Mouse (Mus musculus): ENCODE measurements around the gene Zbtb49.

Zbtb49 gene

DNA sequence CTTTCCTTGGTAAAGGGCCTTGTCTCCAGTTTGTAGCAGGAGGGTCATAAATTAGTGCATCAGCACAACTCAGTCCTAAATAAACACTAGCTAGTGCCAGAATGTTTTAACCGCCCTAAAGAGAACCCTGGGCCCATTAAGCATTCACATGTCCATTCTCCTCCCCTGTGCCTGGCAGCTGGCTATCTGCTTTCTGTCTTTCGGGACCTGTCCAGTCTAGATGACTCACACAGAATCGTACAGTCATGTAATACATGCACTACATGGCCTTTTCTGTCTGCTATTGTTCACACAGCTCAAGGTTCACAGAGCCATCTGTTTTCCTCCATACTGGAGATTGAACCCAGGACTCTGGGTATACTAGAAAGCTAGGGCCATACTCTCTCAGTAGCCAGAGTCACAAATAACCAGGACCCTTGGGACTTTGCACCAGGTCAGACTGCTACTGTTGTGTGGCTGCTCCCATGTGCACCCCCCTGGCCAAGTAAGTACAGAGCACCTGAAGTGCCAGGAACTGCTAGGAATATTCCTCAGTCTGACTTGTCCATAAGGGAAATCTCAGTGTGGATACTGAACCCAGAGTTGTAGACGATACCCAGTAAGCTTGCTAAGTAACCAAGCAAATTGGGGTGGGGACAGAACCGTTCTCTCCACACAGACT lies 23.3 kb downstream of the Zbtb49 start:
- intact Hi-C loops (cut with DNase I), result loop anchor here (2.0 to 5.0 kb wide), 2 partner anchors 100 to 380 kb away; no protein-coding TSS in a partner anchor

DNA sequence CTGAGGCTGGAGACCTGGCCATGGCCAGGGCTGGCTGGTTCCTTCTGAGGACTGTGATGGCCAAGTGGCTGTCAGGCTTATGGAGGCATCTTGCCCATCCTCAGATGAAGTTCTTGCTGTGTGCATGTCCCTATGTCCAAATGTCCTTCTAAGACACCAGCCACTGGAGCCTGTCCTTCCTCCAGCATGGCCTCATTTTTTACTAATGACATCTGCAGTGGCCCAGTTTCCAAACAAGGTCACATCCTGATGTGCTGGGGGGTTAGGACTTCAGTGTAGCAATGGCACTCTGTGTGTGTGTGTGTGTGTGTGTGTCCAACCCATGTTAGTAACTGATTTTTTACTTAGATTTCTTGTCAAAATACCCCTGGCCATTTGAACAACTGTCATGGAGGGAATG lies 24.3 kb downstream of the Zbtb49 start:
- intact Hi-C loops (cut with DNase I), result loop anchor here (2.0 to 5.0 kb wide), 2 partner anchors 99 to 379 kb away; no protein-coding TSS in a partner anchor

GRCm38 (mm10) chr5:38194946-38195345 lies 25.3 kb downstream of the Zbtb49 start:
- intact Hi-C loops (cut with DNase I), result loop anchor here (5.0 kb wide), 1 partner anchor 378 kb away; no protein-coding TSS in a partner anchor

GRCm38 (mm10) chr5:38190907-38191306 lies 29.4 kb downstream of the Zbtb49 start:
- intact Hi-C loops (cut with DNase I), result no loop called here

DNA sequence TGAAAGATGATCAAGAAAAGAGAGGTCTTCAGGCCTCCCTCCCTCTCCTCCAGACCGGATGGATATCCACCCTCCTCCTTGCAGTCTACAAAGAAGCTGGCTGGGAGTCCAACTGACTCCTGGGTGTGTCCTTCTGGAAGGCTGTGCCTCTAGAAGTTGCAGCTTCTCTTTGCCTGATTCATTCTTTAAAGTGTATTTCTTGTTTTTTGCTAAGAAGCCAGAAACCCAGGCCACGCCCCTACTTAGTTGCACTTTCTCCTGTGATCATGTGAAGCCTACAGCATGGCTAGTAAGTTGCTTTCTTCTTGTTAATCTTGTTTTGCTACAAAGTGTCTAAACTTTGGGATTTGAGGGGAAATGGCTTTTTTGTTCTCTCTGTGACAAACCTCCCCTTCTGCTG lies 33.3 kb downstream of the Zbtb49 start:
- intact Hi-C loops (cut with DNase I), result no loop called here

DNA sequence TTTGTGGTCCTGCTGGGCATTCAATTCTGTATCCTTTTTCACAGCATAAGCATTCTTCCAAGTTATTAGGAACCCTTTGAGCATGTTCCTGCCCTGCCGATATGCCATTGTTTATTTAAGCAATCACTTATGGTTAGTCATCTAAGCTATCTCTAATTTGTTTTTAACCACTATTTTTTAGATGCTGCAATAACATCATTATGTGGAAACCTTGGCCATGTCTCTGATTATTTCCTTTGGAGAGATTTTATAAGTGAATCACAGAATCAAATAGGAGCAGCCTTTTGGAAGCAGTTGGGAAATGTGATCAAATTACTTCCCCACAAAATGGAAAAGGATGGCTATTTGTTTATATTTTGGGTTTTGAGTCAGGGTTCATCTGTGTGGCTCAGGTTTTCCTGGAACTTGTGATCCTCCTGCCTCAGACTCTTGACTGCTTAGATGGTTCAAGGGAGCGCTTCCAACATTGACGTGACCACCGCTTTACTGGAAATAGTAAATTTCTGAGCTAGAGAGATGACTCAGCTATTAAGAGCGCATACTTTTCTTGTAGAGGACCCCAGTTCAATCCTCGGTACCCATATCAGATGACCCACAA lies 35.5 kb downstream of the Zbtb49 start:
- intact Hi-C loops (cut with DNase I), result no loop called here

DNA sequence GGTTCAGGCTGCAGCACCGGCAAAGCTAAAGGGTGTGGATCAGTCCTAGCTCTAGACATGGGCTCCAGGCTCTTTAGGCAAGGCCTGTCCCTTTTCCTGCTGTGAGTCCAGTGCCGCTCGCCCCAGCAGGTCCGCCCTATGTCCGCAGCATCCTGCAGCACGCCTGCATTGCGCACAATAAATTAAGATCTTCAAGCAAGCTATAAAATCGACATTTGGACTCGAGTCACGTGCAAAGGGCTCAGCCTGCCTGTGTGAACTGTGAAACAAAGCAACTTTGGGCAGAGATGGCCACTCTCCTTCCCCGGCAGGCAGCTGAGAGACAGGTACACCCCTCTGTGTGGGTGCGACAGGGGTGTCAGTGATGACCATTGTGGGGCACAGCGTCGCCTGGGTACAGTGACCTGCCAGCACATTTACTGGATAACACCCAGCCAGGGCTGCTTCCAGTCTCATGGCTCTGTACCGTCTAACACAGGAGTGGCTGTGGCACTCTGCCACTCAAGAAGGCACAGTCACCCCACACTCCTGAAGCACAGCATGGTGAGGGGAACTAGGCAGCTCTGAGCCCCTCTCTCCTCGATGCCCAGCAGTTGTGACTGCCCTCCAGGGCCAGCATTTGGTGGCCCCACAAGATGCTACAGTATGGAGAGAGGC lies 45.9 kb downstream of the Zbtb49 start:
- intact Hi-C loops (cut with DNase I), result no loop called here

DNA sequence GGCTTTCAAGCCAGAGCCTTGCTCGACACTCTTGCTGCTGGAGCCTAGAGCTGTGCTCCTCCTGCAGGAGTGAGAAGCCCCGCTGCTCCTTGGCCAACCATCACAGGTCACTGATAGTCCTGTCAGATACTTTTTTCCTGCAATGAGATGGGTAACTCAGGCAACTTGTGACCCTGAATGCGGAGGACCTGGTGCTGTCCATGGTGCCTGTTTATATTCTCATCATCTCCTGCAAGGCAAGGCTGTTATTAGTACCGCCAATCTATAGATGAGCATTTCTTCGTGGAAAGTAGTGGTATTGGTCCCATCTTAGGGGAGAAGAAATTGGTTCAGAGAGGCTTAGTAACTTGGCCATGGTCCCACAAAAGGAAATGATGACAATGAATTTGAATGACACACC lies 46.5 kb downstream of the Zbtb49 start:
- intact Hi-C loops (cut with DNase I), result no loop called here

DNA sequence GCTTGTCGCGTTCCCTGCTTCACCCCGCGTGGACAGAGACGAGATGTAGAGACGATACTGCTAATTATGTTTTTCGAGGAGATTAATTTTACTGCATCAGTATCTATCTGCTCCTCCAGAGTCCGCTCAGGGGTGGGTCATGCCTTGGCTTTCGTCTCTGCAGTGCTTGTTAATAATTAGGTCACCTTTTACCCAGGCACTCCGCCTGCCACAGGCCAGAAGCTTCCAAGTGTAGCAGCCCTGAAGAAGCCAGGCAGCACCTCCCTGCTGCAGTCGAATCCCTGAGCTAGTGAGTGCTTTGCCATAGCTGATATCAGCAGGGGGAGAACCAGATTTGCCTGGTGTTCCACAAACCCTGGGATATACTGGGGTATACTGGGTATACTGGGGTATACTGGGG lies 51.8 kb downstream of the Zbtb49 start:
- intact Hi-C loops (cut with DNase I), result no loop called here

DNA sequence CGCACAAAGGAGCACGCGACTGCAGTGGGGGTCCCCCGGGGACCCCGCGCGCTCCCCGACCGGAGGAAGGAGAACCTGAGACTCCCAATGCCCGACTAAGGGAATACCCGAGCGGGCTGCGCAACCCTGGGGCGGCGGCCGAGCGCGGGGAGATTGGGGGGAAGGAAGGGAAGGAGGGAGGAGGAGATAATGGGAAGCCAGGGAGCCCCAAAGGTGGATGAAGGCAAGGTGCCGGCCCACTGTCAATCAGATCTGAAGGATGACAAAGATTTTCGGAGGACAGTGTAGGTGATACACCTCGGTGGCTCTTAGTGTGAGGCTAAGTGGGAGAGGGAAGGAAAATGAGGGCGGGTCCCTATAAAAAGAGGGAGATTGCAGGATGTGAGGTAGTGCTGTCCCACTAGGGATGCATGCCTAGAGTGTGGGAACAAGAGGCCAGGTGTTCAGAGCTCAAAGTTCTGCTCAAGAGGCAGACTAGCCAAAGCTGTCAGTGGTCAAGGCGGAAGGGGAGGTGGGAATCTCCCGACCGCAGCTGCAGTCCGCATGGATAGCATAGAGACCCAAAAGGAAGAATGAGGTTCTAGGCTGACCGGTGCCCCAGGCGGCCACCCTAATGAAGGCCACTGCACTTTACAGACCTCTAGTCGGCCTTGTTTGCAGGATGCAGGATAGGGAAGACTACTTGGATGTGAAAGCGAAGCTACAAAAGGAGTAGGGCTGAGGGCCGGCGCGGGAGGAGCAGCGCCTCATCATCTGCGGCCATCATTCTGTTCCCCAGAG lies 60.4 kb downstream of the Zbtb49 start, which contains the start of gene Nsg1:
Gene Nsg1, minus strand, starts transcription at position 274 of the 780 bp plus-strand sequence.
- intact Hi-C loops (cut with DNase I), result no loop called here

DNA sequence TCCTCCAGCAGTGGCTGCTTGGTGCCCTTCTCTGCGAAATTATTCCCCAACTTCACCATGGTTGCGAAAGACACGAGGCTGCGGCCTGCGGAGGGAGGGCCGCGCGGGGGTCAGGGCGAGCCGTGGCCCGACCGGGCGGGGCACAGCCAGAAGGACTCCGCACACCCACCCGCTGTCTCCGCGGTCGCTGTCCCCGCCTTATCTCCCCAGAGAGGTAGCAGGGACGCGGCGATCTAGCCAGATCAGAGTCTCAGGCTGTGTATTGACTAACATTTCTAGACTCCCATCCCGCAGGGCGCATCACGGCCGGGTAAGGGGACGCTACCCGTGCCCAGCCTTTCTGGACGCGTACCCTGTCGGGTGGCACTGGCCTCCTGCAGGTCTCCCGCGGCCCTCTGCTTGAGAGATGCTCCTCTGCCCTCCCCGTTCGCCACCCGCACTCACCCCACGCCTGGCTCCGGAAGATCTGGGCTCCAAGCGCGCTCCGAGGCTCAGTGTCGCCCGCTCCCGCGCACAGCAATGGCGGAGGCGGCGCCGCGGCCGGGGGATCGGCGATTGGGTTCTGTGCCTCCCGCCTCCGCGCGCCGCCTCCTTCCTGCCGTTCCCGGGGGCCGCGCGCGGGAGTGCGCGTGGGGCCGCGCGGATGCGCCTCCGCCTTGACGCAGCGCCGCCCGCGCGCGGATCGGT lies 61.2 kb downstream of the Zbtb49 start:
- intact Hi-C loops (cut with DNase I), result no loop called here

GRCm38 (mm10) chr5:38158501-38158946 lies 61.7 kb downstream of the Zbtb49 start:
- intact Hi-C loops (cut with DNase I), result no loop called here

GRCm38 (mm10) chr5:38157481-38158020 lies 62.7 kb downstream of the Zbtb49 start:
- intact Hi-C loops (cut with DNase I), result no loop called here

GRCm38 (mm10) chr5:38153636-38154035 lies 66.6 kb downstream of the Zbtb49 start:
- intact Hi-C loops (cut with DNase I), result no loop called here

DNA sequence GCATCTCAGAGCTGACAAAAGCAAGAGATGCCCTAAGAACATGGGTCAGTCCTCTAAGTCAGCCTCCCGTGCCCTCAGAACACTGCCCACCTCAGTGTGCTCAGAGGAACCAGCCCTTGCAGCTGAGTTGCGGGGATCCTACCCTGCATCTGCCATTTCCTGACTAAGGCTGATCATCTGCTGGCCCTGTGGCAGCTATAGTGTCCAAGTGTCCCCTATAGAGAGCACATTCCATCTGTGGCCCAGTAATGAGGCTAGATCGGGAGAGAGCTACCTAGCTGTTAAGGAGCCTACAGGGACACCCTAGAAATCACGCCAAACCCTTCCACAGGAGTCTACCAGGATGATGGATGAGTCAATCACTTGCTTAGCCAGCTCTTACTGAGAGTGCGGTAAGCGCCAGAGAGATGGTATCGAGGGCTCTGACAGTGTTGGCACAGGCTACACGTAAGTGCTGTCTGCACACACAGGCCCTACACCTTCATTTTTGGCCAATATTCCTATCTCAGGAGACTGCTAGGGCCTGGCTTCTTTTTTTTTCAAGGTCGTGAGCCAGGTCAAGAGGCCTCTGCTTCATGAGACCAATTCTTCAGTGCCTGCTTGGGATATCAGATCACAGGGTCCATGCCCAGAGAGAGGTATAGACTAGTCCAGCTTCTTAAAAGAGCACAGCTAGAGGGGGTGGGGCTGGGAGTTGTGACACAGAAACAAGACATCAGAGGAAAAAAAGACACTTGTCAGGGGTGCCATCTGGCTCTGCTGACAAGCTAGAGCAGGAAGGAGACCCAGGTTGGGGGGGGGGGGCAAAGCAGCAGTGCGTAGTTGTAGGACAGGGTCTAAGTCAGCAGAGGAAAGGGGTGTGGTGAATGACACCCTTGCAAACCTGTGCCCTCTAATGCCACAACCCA lies 67.8 kb downstream of the Zbtb49 start:
- intact Hi-C loops (cut with DNase I), result no loop called here

- intact Hi-C loops (cut with DNase I), result no loop called here
Measured at GRCm38 (mm10) chr5:38151264-38151663, 69.0 kb downstream of the Zbtb49 start.

DNA sequence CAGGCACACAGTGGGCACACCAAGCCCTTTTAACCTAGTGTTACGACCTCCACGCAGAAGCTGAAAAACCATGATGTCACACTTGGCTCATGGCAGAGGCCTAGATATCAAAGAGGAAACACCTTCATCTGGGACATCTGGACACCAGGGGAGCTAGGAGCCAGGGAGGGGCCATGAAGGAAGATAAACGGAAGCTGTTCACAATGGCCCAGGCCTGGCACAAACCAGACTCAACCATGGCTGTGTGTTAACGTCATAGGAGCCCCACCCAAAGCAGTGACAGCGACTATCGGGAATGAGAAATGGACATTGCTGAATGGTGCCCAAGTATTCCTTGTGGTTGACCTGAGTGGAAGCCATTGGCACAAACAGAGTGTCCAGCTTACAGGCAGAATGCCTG lies 73.7 kb downstream of the Zbtb49 start:
- intact Hi-C loops (cut with DNase I), result no loop called here

DNA sequence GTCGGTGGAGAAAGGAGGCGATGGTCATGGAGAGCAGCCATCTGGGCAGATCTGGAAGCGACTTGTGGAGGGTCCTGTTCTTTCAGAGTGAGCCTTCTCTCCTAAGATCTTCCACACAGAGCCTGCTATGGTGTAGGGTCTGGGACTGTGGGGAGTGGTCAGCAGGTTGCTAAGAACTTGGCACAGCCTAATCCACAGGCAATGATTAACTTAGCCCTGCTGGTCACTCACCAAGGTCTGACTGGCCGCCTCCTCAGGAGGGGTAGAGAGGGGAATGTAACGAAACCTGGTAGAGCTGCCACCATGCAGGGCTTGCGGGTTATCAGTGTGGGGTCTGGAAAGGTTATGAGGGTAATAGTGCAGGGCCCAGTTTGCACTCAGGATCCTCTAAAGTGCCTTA lies 79.4 kb downstream of the Zbtb49 start:
- intact Hi-C loops (cut with DNase I), result no loop called here
